Mouse (Mus musculus): ENCODE data around the gene Rcan3.

Gene Rcan3

DNA sequence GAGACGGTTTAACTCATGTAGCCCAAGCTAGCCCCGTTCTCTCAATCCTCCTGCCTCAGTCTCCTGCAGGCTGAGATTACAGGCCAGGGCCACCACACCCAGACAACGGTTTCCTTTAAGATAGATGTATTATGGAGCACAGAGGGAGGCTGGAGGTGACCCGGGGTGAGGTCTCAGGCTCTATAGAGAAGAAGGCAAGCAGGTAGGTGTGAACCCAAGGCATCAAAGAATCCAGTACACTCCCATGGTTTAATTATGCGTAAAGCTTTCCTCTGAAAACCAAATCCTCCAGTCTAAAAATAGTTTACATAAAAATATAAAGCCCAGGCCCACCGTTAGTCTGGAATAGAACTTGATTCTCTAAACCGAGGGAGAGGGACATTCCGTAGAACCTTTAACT lies 20.2 kb downstream of the Rcan3 start:
- no peak for DNase-seq (ENCODE audit: low spot score in 2 of 2)

DNA sequence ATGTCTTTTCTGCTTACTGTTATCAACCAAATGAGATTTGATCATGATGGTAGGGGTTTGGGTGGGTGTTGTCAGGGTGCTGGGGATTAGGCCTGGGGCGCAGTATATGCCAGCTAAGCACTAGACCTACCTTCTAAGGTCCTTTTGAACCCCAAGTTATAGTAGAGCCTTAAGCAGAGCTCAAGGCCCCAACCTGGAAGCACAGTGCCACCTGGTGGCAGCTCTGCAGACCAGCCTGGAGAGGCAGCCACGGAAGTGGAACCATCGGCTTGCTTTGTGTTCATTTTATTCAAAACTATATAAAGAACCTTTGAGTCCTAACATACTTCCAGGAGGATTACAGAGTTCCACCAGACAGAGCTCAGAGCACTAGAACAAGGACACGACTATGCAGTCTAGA lies 22.0 kb downstream of the Rcan3 start:
- DNase-seq (ENCODE audit: low spot score in 2 of 2) = no peak

DNA sequence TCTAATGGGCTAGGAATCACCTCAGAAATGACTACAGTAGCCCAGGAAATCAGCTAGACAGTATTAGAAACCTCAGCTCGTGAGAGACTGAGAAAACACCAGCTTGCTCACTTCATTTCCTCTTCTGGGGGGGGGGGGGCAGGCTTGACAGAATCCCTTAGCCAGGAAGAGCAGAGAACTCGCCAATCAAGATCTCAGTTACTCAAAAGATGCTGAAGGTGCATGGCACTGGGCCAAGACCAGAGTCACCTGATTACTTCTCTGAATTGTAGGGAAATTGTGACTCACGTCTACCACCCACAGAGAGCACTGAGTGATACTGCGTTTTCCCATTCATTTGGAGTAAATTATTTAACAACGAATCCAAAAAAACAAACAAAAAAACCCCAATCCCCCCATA lies 27.5 kb downstream of the Rcan3 start:
- peak; percentile 16 to 41 for DNase-seq (ENCODE audit: low spot score in 2 of 2)

DNA sequence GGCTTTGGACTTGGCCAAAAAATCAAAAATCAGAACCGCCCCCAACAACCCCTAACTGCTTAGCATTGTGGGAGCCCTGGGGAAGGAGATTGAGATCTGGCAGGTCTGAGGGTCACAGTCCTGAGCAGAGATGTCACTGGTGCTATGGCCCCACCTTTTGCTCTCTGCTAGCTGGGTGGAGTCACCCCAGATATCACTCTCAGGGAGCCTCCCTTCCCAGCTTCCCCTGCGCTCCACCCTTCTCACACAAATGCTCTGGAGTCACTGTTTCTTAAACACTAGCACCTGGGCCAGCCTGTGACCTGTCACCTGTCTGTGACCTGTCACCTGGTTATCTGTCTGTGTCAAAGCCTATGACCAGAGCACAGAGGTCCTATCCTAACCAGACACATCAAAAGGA lies 28.7 kb downstream of the Rcan3 start:
- DNase-seq (ENCODE audit: low spot score in 2 of 2) = no peak

DNA sequence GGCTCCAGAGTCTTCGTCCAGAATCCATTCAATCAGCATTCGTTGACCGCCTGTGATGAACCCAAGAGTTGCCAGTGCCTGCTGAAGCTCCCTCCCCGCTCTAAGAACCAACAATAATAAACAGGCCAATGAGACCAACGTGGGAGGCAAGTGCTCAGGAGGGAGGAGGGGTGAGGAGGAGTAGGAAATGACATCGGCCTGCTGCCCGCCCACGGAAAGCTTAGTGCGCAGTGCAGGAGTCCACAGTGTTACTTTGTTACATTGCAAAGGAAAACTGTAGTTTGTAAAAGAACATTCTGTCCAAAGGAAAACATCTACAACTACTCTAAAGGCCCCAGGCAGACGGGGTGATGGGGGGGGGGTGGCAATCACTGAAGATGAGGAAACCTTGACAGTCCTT lies 29.6 kb downstream of the Rcan3 start:
- DNase-seq (ENCODE audit: low spot score in 2 of 2) = no peak

DNA sequence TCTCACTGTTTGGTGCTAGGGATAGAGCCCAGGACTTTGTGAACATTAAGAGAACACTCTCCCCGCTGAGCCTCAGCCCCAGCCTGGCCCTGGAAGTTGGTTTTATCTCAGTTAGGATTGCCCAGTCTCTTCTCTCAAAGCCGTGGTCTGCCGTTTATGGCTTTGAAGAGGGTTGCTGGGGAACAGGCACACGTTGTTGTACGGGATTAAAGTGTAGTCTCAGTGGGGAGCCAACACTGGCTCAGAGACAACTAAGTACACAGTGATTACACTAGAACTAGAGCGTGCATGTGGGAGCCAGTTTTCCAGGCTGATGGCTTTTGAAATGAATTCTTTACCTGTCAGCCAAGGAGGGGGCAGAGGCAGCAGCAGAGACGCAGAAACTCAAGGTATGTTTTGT lies 31.8 kb downstream of the Rcan3 start:
- no peak for DNase-seq (ENCODE audit: low spot score in 2 of 2)

DNA sequence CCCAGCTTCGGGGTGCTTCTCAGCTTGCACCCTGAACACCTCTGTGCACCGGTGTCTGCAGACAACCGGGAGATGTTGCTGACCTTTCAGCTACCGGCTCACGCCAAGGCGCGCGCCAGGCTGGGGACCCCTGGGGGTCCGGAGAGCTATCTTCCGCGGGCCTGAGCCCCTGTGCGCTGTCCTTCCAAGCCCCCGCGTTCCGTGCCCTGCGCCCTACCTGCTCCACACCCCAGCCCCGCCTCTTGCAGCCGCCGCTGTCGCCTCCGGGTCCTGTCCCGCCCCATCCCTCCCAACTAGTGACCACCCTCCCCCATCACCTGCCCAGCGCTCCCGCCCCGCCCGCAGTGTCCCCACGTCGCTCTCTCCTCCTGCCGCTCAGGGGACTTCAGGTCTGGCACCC lies 35.7 kb downstream of the Rcan3 start, which contains the start of gene Ncmap:
Gene Ncmap (minus strand): TSS at position 237 of the 400 bp plus-strand sequence.
- no peak for DNase-seq (ENCODE audit: low spot score in 2 of 2)

DNA sequence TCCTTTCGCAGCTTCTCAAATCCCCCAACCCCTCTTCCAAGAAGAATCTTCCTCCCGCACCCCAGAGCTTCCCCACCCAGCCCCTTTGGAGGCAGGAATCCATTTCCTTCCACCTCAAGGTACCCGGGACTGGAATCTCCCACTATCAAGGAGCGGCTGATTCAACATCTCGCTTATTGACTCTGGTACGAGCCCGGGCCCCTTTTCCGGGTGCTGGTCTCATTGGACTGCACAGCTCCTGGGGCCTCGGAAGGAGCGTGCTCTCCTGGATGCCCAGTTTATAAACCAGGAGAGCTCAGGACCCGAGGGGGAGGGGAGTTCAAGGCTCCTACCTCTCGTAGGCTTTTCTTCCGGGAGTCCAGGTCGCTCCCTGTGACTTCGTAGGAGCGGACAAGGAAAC lies 36.1 kb downstream of the Rcan3 start:
- no peak for DNase-seq (ENCODE audit: low spot score in 2 of 2)

DNA sequence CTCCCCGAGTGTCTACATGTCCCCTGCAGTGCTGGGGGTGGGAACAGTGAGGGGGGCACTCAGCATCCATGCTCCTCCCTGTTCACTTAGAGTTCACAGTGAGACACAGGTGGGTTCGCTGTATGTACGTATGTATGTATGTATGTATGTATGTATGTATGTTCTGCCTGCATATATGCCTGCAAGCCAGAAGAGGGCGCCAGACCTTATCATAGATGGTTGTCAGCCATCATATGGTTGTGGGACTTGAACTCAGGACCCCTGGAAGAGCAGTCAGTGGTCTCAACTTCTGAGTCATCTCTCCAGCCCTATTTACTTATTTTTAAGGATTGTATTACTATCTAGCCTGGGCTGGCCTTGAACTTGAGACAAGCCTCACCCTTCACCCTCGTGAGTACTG lies 37.4 kb downstream of the Rcan3 start:
- no peak for DNase-seq (ENCODE audit: low spot score in 2 of 2)

DNA sequence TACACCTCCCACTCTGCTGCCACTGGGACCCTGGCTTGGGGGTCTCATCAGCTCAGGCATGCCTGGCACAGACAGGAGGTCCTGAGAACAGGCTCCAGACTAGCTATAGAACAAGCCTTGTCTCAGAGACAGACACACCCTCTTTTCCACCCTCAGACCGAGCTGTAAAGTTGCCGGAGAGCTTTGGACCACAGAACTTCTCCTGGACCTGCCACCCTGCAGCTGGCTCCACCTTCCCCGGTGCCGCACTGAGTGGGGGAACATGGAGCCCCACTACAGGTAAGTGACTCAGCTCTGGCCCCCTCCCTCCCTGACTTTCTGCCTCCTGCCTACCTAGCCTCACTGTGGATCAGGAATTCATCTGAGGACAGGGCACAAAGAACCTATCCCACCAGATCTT lies 38.3 kb downstream of the Rcan3 start:
- DNase-seq (ENCODE audit: low spot score in 2 of 2) = no peak

DNA sequence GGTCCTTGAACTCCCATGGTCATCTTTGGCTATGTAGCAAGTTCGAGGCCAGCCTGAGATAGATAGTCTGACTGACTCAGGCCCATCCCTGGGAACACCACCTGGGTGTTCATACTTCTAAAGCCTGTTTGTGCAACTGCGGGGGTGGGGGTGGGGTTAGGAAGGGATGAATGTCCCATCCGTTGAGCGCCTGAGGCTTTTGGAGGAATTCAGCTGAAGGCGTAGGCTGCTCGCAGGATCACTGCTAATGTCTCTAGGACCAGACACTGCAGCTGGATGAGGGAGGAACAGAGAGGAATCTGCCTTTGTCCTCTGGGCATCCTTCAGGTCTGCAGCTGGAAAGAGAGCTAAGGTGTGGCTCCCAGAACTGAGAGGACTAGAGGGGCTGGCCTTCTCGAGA lies 39.0 kb downstream of the Rcan3 start:
- DNase-seq (ENCODE audit: low spot score in 2 of 2) = no peak

DNA sequence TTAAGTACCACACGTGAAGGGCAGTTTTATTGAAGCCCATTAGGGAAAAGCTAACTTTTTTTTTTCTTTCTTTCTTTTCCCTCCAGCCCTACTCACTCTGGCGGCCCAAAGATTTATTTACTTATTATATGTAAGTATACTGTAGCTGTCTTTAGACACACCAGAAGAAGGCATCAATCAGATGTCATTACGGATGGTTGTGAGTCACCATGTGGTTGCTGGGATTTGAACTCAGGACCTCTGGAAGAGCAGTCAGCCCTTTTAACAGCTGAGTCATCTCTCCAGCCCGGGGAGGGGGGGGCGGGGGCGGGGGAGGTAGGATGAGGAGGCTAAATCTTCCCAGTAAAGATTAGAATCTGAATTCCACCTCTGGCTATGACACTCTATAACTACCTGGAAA lies 40.3 kb downstream of the Rcan3 start:
- no peak for DNase-seq (ENCODE audit: low spot score in 2 of 2)

DNA sequence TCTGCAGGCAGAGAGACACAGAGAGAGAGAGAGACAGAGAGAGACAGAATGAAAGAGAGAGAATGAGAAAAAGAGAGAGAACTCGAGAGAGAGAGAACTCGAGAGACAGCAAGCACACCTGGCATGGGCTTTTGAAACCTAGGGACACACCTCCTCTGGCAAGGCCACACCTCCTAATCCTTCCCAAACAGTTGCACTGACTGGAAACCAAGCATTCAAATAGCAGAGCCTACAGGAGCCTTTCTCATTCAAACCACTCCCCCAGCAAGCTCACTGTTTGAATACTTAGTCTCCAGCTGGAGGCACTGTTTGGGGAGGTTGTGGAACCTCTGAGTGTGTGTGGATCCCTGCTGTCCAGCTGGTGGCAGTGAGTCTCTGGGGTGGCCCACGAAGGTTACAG lies 40.9 kb downstream of the Rcan3 start:
- DNase-seq (ENCODE audit: low spot score in 2 of 2) = no peak

DNA sequence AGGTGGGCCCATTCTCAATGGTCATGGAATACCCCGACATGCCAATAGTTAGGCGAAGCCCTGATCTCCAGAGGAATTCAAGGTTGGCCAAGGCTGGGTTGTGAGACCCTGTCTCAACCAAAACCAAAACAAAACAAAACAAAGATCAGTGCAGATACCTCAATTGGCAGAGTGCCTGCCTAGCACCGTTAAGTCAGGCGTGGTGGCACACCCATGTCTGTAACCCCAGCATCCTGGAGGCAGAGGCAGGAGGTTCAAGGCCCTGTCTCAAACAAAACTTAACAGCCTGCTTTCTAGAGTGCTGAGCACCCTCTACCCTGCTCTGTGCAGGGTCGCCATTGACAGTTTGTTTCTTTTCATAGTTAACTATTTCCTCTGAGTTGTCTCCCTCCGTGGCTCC lies 42.6 kb downstream of the Rcan3 start:
- no peak for DNase-seq (ENCODE audit: low spot score in 2 of 2)

DNA sequence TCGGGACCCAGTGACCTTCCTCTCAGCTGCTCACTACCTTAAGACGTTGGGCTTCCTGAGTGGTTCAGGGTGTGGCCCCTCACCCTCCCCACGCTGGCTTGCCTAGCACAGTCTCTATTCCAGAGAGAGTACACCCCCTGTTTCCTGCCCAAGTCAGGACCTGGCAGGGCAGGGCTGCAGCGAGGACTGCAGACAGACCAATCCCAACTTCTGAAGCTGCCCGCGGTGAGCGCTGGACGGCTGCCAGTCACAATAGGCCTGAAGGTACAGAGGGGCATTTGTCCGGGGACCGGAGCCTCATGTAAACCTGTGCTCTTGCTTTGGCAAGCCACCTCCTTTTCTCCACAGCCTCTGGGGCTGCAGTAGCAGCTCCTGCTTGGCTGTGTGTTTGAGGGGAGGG lies 48.0 kb downstream of the Rcan3 start:
- DNase-seq (ENCODE audit: low spot score in 2 of 2) = no peak

DNA sequence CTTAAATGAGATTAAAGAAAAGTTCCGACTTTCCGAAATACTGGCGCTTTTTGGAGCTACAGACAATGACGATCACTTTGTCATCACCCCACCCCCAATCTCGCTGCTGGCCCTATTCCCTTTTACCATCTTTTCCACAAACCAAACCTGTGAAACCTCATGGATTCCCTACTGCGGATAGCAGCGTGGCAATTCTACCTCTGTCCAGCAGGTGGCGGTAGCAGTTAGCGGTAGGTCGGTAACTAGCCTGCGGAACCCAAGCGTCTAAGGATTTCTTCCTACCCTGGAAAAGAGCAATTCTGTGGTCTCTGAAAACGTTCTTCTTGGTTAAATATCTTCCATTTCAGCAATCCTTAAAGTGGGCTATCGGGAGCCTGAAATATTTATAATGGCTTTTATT lies 51.3 kb downstream of the Rcan3 start:
- peak in 1 of 2 experiments; percentile 16 for DNase-seq (ENCODE audit: low spot score in 2 of 2)

DNA sequence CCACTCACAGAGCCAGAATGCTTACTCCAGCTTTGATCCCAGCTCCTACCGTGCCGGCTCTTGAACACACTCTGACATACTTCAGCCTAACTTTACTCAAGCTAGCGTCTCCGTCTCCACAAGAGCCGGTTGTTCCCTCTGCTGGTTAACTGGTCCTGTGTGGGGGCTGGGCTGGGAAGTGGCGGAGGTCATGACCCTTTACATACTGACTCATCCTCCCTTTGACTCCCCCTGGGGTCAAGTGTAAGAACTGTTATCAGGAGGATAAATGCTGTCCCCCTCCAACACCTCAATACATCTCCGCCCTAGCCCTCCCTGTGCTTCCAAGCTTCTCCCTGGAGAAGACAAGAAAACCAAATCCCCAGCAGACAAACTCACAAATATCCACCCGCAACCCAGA lies 52.3 kb downstream of the Rcan3 start:
- DNase-seq (ENCODE audit: low spot score in 2 of 2) = no peak

DNA sequence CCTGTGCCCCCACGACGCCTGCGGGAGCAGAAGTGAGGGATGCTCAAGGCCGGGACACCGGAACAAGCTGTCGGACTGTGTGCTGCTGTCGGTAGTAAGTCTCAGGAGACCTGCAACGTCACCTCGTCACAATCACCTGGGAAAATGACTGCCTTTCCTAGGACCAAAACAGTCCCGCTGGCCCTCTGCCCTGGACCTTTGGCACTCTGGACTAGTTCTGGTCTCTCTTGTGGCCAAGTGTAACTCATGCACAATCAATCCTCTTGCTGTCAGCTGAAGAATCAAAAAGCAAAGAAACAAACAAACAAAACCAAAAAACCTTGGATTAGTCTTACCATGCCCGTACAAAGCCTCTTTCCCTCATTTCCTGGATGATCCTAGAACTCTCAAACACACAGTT lies 56.4 kb downstream of the Rcan3 start:
- DNase-seq (ENCODE audit: low spot score in 2 of 2) = no peak

DNA sequence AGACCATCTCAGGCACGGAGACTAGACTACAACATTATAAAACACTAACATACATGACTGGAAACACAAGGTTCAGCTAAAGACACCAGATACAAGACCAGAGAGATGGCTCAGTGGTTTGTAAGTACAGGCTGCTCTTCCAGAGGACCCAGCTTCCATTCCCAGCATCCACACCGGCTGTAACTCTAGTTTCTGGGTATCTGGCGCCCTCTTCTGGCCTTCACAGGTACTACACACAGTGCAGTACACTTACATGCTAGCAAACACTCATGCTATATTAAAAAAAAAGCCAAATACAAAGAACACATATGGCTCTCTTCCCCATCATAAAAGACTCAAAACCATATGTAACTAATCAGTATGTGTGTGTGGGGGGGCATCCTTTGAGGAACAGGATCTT lies 58.2 kb downstream of the Rcan3 start:
- no peak for DNase-seq (ENCODE audit: low spot score in 2 of 2)

DNA sequence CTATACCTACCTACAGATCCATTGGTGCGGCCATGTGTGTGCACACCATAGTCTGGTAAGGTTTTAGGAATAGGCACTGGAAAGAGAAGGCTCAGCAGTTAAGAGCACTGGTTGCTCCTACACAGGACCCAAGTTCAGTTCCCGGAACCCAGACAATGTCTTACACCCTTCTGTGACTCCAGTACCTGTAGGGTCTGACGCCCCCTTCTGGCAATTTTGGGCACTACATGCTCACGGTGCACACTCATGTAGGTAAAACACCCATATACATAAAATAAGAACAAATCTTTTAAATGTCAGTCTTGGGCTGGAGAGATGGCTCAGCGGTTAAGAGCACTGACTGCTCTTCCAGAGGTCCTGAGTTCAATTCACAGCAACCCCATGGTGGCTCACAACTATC lies 60.4 kb downstream of the Rcan3 start:
- no peak for DNase-seq (ENCODE audit: low spot score in 2 of 2)

DNA sequence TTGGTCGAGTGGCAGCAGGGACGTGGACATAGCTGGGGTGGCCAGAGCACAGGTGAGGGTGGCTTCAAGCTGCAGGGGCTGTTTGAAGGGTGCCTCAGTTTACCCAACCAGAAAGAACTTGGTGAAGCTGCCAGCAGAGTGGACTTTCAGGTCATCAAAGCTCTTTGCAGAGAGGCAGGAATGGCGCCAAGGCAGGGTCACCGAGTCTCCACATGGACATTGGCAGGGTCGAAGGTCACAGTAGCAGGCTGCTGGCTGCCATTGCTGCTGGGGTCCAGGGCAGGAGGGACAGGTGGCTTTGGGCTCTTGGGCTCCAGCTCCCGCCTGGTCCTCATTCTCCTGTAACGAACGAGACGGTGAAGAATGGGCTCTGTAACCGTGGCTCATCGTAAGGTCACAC lies 63.3 kb downstream of the Rcan3 start:
- DNase-seq (ENCODE audit: low spot score in 2 of 2) = no peak

DNA sequence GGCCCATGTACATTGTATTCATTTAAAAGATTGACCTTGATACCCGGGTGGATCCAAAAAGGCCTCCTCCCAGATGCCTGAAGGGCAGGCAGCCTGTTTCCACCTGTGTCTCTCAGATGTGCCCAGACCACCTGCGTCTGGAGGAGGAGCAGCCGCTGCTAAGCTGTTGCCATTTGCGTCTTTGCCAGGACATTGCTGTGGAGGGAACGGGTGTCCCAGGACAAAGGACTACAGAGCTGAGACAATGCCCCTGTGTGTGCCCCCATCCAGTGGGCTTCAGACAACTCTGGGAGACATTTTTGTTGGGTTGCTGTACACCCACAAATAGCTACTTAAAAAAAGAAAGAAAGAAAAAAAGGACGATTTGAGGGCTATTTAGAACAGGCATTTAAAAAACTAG lies 70.8 kb downstream of the Rcan3 start:
- no peak for DNase-seq (ENCODE audit: low spot score in 2 of 2)

All from right cerebral cortex, postnatal 36 days (tissue).